Mouse (Mus musculus): ENCODE measurements around the gene Rpp21. TPM values are rescaled to one million over a fixed set of nuclear protein-coding genes. Genes with fewer than 3 reads are reported as not detected.

Rpp21 gene
- polyA plus RNA-seq, 1 experiment = 13.4 TPM

DNA sequence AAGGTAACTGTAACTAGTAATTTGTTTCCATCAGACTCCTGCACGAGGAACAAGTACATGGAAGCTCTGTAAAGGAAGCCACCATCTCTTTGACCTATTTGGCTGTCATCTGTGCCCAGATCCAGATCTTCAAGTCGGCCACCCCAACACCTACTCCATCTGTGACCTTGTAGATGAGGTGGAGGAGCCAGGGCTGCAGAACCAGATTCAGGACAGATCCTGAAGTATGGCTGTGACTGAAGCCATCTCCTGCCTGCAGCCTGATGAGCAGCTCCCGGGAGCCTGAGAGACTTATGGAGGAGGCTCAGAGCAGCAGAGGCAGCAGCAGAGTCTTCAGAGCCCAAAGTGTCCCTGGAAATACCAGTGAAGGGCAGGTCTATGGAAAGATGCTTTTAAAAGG lies 33.4 kb downstream of the Rpp21 start:
- Histone ChIP-seq H3K4me3 (replicated peaks) (no peak overlapping the region), H3K27me3 (ENCODE audit: control insufficient read depth) (peaks cover 12% of the 10 kb centered on the region), H3K36me3 (ENCODE audit: control insufficient read depth) (no peaks in the 10 kb centered on the region), H3K4me1 (ENCODE audit: control insufficient read depth) (no peaks in the 10 kb centered on the region), H3K9me3 (ENCODE audit: control insufficient read depth, low read length) (no peaks in the 10 kb centered on the region)
- TF ChIP-seq GATA1 (IDR thresholded peaks at IDR 0.05; ENCODE audit: low read length) (no peak), TAL1 (IDR thresholded peaks at IDR 0.05; ENCODE audit: low read length) (no peak)

DNA sequence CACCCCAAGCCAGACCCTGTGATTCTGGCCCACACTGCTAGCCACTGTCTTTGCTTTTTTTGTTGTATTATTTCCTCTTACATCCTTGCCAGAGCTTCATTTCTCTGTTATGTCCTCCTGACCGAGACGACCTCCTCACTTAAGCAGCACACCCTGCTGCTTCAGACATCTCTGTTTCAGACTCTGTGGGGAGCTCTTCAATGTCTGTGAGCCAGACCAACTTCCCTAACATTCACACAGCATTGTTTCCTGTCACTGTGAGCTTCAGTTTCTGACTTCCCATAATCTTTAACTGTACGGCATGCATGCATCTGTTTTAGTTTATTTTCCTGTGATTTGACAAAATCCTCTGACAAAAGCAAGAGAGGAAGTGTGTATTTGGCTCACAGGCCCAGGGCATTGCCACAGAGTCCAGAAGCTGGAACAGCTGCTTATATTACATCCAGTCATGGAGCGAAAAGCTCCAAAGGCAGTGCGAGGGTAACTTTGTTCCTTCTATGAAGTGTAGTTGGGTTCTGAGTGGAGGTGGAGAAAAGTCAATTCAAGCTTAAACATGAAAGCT lies 39.2 kb downstream of the Rpp21 start:
- Histone ChIP-seq H3K4me3 (replicated peaks) (no peak overlapping the region), H3K27me3 (ENCODE audit: control insufficient read depth) (peaks cover 39% of the 10 kb centered on the region), H3K36me3 (ENCODE audit: control insufficient read depth) (no peaks in the 10 kb centered on the region), H3K9me3 (ENCODE audit: control insufficient read depth, low read length) (no peaks in the 10 kb centered on the region), H3K4me1 (ENCODE audit: control insufficient read depth) (no peaks in the 10 kb centered on the region)
- TF ChIP-seq TAL1 (IDR thresholded peaks at IDR 0.05; ENCODE audit: low read length) (no peak), GATA1 (IDR thresholded peaks at IDR 0.05; ENCODE audit: low read length) (no peak)

GRCm38 (mm10) chr17:36215586-36215985 lies 42.3 kb downstream of the Rpp21 start:
- Histone ChIP-seq H3K36me3 (ENCODE audit: control insufficient read depth) (no peaks in the 10 kb centered on the region), H3K4me1 (ENCODE audit: control insufficient read depth) (no peaks in the 10 kb centered on the region), H3K9me3 (ENCODE audit: control insufficient read depth, low read length) (no peaks in the 10 kb centered on the region), H3K27me3 (ENCODE audit: control insufficient read depth) (peaks cover 39% of the 10 kb centered on the region), H3K4me3 (replicated peaks) (no peak overlapping the region)
- TF ChIP-seq TAL1 (IDR thresholded peaks at IDR 0.05; ENCODE audit: low read length) (no peak), GATA1 (IDR thresholded peaks at IDR 0.05; ENCODE audit: low read length) (no peak)

GRCm38 (mm10) chr17:36206846-36207245 lies 51.0 kb downstream of the Rpp21 start:
- no peaks in the 10 kb centered on the region for H3K9me3 ChIP-seq (ENCODE audit: control insufficient read depth, low read length)
- H3K4me1 ChIP-seq (ENCODE audit: control insufficient read depth) = no peaks in the 10 kb centered on the region
- no peaks in the 10 kb centered on the region for H3K36me3 ChIP-seq (ENCODE audit: control insufficient read depth)
- H3K4me3 ChIP-seq (replicated peaks) = no peak overlapping the region
- TF ChIP-seq GATA1 (IDR thresholded peaks at IDR 0.05; ENCODE audit: low read length) = no peak
- TF ChIP-seq TAL1 (IDR thresholded peaks at IDR 0.05; ENCODE audit: low read length) = no peak
- H3K27me3 ChIP-seq (ENCODE audit: control insufficient read depth) = peaks cover 35% of the 10 kb centered on the region

DNA sequence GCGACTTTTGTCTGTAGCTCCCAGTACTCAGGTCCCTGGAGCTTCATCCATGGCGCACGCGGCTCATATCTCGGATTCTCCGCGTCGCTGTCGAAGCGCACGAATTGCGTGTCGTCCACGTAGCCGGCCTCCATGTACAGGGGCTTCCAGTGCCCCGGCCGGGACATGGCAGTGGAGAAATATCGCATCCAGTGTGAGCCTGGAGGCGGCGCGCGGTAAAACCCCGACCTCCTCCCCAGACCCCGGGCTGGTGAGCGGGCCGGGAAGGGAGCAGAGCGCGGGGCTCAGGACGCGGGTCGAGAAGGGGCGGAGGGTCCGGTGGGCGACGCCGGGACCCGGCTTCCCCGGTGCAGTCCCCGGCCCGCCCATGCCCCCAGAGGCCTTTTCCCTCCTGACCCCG lies 52.0 kb downstream of the Rpp21 start:
- H3K9me3 ChIP-seq (ENCODE audit: control insufficient read depth, low read length) = no peaks in the 10 kb centered on the region
- no peaks in the 10 kb centered on the region for H3K4me1 ChIP-seq (ENCODE audit: control insufficient read depth)
- peaks cover 35% of the 10 kb centered on the region for H3K27me3 ChIP-seq (ENCODE audit: control insufficient read depth)
- no peak for TF ChIP-seq GATA1 (IDR thresholded peaks at IDR 0.05; ENCODE audit: low read length)
- TF ChIP-seq TAL1 (IDR thresholded peaks at IDR 0.05; ENCODE audit: low read length) = no peak
- no peaks in the 10 kb centered on the region for H3K36me3 ChIP-seq (ENCODE audit: control insufficient read depth)
- H3K4me3 ChIP-seq (replicated peaks) = no peak overlapping the region

Other genes starting within 250 kb of the Rpp21 start
- 0.91 and 0.98 TPM in 2 replicates for gene H2-T24, start 237.5 kb downstream of the Rpp21 start, polyA plus RNA-seq (2012)
- 3.7 and 5.0 TPM in 2 replicates for gene H2-T23, start 225.2 kb downstream of the Rpp21 start, polyA plus RNA-seq (2012)
- gene H2-T22, start 215.3 kb downstream of the Rpp21 start, polyA plus RNA-seq (2012) = 0.12 and 0.14 TPM in 2 replicates
- gene Gm6034, start 215.1 kb downstream of the Rpp21 start, polyA plus RNA-seq (2012) = not detected in 2 replicates
- 0.07 TPM in 1 of 2 replicates, not detected in the other for gene Gm11127, start 199.7 kb downstream of the Rpp21 start, polyA plus RNA-seq (2012)
- gene Gm19684, start 136.4 kb downstream of the Rpp21 start, polyA plus RNA-seq (2012) = not detected in 2 replicates
- gene Gm7030, start 128.6 kb downstream of the Rpp21 start, polyA plus RNA-seq (2012) = 0.08 TPM in 1 of 2 replicates, not detected in the other
- not detected in 2 replicates for gene Gm8909, start 89.5 kb downstream of the Rpp21 start, polyA plus RNA-seq (2012)
- not detected in 2 replicates for gene H2-T3, start 67.8 kb downstream of the Rpp21 start, polyA plus RNA-seq (2012)
- gene Trim39, start 14.2 kb upstream of the Rpp21 start, polyA plus RNA-seq (2012) = 0.67 and 0.87 TPM in 2 replicates
- not detected in 2 replicates for gene H2-M10.2, start 28.4 kb upstream of the Rpp21 start, polyA plus RNA-seq (2012)
- gene H2-M10.1, start 68.1 kb upstream of the Rpp21 start, polyA plus RNA-seq (2012) = not detected in 2 replicates
- gene H2-M10.3, start 110.3 kb upstream of the Rpp21 start, polyA plus RNA-seq (2012) = not detected in 2 replicates
- not detected in 2 replicates for gene H2-M10.4, start 204.3 kb upstream of the Rpp21 start, polyA plus RNA-seq (2012)